Mouse (Mus musculus) forebrain, postnatal 0 days (tissue): ENCODE measurements around the gene Pitx2. TPM values are rescaled to one million over a fixed set of nuclear protein-coding genes. Genes with fewer than 3 reads are reported as not detected.

ENCODE experiments used
- ATAC-seq: fragments of 200-750 bp; cut with Nextera tagmentation; 2 replicates; pipeline ENCODE4 v1.8.0; 2017; ENCODE audit warnings: mild to moderate bottlenecking, moderate library complexity
- DNase-seq: peaks from one replicate; pipeline ENCODE4 v3.0.0-alpha.2; 2015
- H3K27ac ChIP-seq: fragments of 300-500 bp; sonication (generic); 2 replicates; pipeline ENCODE4 v1.5.1; 2014; ENCODE audit warnings: low read depth, mild to moderate bottlenecking, antibody characterized with exemption, low read length, moderate library complexity, mixed read lengths
- H3K27me3 ChIP-seq: fragments of 300-500 bp; sonication (generic); 2 replicates; pipeline ENCODE4 v1.6.1; 2014; ENCODE audit warnings: mild to moderate bottlenecking, low read length, mixed read lengths; ENCODE audit not compliant: insufficient read depth
- H3K36me3 ChIP-seq: fragments of 300-500 bp; sonication (generic); 2 replicates; pipeline ENCODE4 v1.6.1; 2014; ENCODE audit warnings: mild to moderate bottlenecking, moderate library complexity; ENCODE audit not compliant: insufficient read depth
- H3K4me1 ChIP-seq: fragments of 300-500 bp; sonication (generic); 2 replicates; pipeline ENCODE4 v1.6.1; 2014; ENCODE audit warnings: antibody characterized with exemption; ENCODE audit not compliant: insufficient read depth
- H3K4me2 ChIP-seq: fragments of 300-500 bp; sonication (generic); 2 replicates; pipeline ENCODE4 v1.6.1; 2014; ENCODE audit warnings: low read depth, mild to moderate bottlenecking, moderate library complexity
- H3K4me3 ChIP-seq: fragments of 300-500 bp; sonication (generic); 2 replicates; pipeline ENCODE4 v1.5.1; 2014; ENCODE audit warnings: low read depth, low read length, mixed read lengths
- H3K9ac ChIP-seq: fragments of 300-500 bp; sonication (generic); 2 replicates; pipeline ENCODE4 v1.6.1; 2014; ENCODE audit warnings: mild to moderate bottlenecking
- H3K9me3 ChIP-seq: fragments of 300-500 bp; sonication (generic); 2 replicates; pipeline ENCODE4 v1.6.1; 2016; ENCODE audit warnings: low read length
- CTCF ChIP-seq: sonication (generic); IDR thresholded peaks from 2 replicates; pipeline ENCODE4 v1.5.1; 2016; ENCODE audit warnings: antibody characterized with exemption, control low read depth, low read depth
- WGBS: fragments of 180-500 bp; shearing (Covaris S2); extraction: QIAGEN DNeasy Blood & Tissue Kit; methylation state at CpG from one replicate; pipeline ENCODE4 v1.1.7; 2014; 5-methylcytosine and 5-hydroxymethylcytosine counted together
- polyA plus RNA-seq: library from polyadenylated mRNA; unstranded; fragments of >200 nt; fragmentation: Nextera tagmentation; extraction: Ambion mirVana; gene quantifications from 2 replicates; pipeline ENCODE4 v1.2.1, GENCODE M21; 2015
- total RNA-seq: library from RNA; depleted of rRNA; stranded (reverse); fragments of >200 nt; gene quantifications from 2 replicates; pipeline ENCODE4 v1.2.3, GENCODE M21; 2014; rRNA removed

Gene Pitx2
- total and polyA plus RNA-seq, 2 experiments from 2014 or later: 7.2 to 10.5 TPM

- no peak overlapping the region for H3K27ac ChIP-seq
- no peaks in the 10 kb centered on the region for H3K36me3 ChIP-seq
- H3K4me1 ChIP-seq: no peaks in the 10 kb centered on the region
- H3K4me2 ChIP-seq: no peak overlapping the region
- no peak overlapping the region for H3K4me3 ChIP-seq
- TF ChIP-seq CTCF: peak; percentile 10; the same call in 1 of the 2 replicates
- H3K9me3 ChIP-seq: no peaks in the 10 kb centered on the region
- 89% methylated on average over 5 of the region's 5 CpGs for WGBS
- no peaks in the 10 kb centered on the region for H3K27me3 ChIP-seq
- H3K9ac ChIP-seq: no peak overlapping the region
- ATAC-seq (no peak), DNase-seq (no peak)
Measured at GRCm38 (mm10) chr3:129258497-129258896, 58.8 kb downstream of the Pitx2 start.

Other genes starting within 250 kb of the Pitx2 start
- 2.9 and 5.7 TPM in 2 replicates for gene Enpep, start 132.8 kb downstream of the Pitx2 start, total RNA-seq
- 1.5 and 2.1 TPM in 2 replicates for gene Enpep, start 132.8 kb downstream of the Pitx2 start, polyA plus RNA-seq